Mouse (Mus musculus): Measurements from ENCODE around the gene Epn1.

- no peak for TF ChIP-seq CTCF (IDR thresholded peaks at IDR 0.05; ENCODE audit: extremely low read depth, insufficient read length, insufficient replicate concordance, low read depth, low read length)
- no peak for TF ChIP-seq POLR2A (IDR thresholded peaks at IDR 0.05; ENCODE audit: low read depth, low read length)
Measured at GRCm38 (mm10) chr7:5074984-5075383, 5.1 kb upstream of the Epn1 start.
